Mouse (Mus musculus) lung, postnatal 10 days (tissue): ENCODE data around the gene Gucd1.
"Not testable (repeated sequence)": the region's sequence is repeated elsewhere in the genome, so short reads cannot be mapped to it uniquely, and the experiment has no call there.

Experiments
- DNase-seq: peaks from one replicate; pipeline ENCODE4 v3.0.0; 2021

Gene Gucd1

DNA sequence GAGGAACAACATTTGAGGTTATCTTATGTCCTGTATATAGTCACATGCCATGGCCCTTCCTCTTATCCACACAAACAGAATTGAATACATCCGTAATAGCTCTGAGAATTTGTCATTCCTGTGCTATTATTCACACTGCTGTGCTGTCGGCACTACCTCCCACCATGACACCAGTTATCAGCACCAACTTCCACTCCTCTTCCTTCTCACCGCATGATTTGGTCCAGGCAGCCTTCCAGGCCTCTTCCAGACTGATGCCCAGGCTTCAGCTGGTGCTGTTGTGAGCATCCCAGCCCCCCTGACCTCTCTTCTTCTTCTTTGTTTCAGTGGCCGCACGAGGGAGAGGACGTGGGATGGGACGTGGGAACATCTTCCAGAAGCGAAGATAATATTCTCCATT, 17.2 kb upstream of the Gucd1 start:
- peak; percentile 35 for DNase-seq

GRCm38 (mm10) chr10:75534216-75534615, 16.4 kb upstream of the Gucd1 start:
- DNase-seq, result no peak

GRCm38 (mm10) chr10:75531532-75532090, 13.8 kb upstream of the Gucd1 start:
- DNase-seq, result no peak

DNA sequence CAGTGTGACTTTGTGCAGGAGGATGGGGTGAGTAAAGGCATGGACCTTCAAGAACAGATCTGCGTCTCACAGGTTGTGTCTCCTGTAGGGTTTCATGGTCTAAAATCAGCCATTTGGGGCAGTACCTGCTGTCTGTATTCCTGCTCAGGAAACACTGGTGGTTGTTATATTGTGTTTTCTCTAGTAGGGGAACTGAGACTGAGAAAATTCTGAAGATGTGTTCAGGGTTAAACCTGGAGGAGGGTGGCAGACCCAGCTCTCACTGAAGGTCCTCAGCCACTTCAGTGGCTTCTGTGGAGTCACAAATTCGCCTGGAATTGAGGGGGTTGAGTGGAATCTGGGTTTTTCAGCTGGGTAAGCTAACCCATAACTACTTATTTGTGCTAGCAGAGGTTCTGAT, 12.6 kb upstream of the Gucd1 start:
- DNase-seq, result no peak

DNA sequence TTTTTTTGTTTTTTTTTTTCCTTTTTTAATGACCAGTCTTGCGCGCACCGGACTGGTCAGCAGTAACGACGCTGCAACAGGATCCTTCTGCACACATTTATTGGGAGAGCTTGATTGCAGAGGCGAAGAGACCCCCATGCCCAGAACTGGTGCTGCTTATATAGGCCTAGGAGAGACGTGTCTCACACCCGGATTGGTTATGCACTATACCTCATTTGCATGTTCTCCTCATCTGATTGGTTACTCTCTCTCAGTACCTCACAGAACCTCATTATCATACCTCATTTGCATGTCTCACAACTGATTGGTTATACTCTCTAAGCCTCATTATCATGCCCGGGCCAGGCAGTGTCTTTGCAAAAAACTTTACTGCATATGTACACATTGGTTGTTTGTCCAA, 7.7 kb upstream of the Gucd1 start:
- not testable (repeated sequence) for DNase-seq

GRCm38 (mm10) chr10:75521643-75522042, 3.9 kb upstream of the Gucd1 start:
- no peak for DNase-seq

- no peak for DNase-seq
Observed at GRCm38 (mm10) chr10:75520581-75520980, 2.8 kb upstream of the Gucd1 start.

- DNase-seq, result peak; percentile 98
Observed at GRCm38 (mm10) chr10:75517073-75517757, 557 bp downstream of the Gucd1 start, which contains the start of gene Snrpd3. Gene Snrpd3 (plus strand): TSS chr10:75517551.

DNA sequence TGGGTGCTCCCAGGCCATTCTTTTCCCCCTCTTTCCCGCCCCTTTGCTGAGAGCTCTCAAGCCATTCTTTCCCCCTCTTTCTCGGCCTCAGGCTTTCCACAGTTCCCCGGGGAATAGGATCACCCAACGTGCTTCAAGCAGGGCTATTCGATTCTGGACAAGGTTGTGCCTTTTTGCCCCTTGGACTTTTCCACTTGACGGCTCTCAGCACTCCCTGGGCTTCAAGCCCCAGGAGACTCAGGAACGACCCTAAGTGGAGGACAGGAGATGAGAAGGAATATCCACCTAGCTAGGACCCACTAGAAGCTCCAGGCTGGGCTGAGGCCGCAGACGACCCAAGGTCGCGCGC, 1.1 kb downstream of the Gucd1 start:
- DNase-seq, result no peak

- no peak for DNase-seq
Observed at GRCm38 (mm10) chr10:75516038-75516723, 1.6 kb downstream of the Gucd1 start.

DNA sequence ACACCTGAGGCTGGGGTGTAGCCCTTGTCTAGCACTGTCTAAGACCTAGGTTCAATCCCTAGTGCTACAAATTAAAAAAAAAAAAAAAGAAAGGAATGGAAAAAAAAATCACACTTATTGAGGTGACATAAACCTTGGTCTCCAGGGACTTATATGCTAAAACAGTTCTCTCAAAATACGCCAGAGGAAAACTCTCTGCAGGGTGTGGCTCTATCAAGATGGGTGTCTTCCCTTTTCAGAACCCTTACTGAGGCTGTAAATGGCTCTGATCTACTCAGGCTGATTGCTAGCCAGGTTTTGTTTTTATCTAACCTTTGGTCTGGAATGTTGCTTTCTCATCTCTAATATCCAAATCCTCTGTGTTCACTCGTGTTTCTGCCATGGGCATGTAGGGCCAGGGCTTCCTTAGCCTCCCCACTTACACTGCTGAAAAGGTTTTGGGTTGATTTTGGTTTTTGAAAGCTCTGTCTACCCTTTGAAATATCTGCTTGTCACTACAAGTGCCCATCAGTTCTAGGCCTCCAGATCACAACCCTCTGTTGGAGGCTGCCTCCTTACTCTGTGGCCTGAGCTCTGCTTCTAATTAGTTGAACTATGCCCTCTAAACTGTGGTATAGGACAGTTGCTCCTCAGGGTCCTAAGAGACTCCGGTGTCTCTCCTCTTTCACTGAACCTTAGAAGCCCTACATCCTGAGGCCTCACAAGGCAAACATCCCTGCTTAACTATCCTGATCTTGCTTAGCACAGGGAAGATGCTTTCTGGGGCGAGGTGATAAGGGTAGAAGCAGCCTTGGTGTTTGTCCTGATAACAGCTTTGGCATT, 2.3 kb downstream of the Gucd1 start:
- DNase-seq, result no peak

DNA sequence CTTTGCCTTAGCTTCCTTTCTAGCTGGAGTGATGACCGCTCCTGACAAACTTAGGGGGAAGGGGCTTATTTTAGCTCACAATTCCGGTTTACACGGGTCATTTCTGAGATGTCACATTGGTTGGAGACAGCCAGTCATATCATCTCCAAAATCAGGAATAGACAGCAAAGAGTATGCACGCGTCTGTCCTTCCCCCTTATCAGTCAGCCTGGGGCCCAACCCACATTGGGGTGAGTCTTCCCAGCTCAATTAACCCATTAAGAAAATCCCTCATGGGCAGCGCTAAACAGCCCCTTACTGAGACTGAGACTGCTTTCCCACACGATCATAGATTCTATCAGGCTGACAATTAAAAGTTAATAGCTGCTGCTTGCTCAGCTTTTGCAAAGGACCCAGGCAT, 3.4 kb downstream of the Gucd1 start:
- DNase-seq, result no peak

DNA sequence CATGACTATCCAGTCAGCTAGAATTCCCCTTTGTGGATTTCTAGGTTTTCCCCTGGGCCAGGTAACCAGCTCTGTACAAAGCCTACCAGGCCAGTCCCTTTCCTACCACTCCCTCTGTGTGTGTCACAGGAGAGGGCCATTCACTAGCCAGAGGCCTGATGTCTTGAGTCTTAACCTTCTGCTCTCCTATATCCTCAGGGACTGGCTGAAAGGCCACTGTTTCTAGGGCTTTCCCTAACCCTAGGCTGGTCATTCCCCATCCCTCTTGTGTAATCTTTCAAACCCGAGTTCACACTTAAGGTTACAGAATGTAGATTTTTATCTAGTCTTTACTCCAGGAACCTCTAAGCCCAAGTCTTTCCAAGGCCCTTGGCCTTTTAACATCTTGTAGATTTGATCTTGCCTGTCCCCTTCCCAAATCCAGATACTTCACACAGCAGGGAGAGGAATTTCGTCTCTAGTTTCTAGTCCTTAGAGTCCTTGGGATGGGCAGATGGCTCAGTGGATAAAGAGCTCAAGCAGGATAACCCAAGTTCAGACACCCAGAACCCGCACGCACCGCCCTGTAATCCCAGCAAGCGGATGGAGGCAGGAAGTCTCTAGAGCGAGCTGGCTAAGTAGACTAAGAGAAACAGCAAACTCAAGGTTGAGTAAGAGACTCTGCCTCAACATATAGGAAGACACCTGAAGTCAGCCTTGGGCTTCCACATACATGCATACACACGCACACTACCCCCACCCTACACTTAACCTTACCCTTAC, 4.3 kb downstream of the Gucd1 start:
- DNase-seq, result no peak

DNA sequence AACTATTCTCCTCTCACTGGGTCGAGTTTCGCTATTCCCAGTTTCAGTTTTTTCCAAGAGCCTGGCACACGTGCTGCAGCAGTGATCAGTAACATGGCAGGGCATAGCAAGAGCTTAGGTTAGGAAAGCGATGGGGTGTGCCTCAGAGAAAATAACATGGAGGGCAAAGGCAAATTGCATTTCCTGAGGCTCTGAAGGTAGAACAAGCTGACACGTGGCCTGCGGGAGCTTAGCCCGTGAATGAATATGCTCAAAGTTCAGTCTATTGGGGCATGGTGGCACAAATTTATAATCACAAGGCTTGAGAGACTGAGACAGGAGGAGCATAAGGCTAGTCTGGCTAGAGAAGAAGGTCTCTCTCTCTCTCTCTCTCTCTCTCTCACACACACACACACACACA, 5.0 kb downstream of the Gucd1 start:
- no peak for DNase-seq

- DNase-seq, result no peak
Observed at GRCm38 (mm10) chr10:75511897-75512296, 5.9 kb downstream of the Gucd1 start.

- no peak for DNase-seq
Observed at GRCm38 (mm10) chr10:75511060-75511459, 6.7 kb downstream of the Gucd1 start.

- no peak for DNase-seq
Observed at GRCm38 (mm10) chr10:75510446-75510845, 7.3 kb downstream of the Gucd1 start.

DNA sequence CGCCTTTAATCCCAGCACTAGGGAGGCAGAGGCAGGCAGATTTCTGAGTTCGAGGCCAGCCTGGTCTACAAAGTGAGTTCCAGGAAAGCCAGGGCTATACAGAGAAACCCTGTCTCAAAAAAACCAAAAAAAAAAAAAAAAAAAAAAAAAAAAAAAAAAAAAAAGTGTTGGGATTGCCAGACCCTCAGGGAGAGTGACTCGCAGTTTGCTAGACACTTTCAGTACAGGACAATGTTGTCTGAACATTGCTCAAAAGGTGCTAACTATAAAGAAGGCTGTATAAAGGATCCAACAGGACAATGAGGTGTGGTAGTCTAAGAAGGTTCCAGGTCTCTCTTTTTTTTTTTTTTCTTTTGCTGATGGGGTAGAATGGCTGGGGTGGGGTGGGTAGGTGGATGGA, 11.8 kb downstream of the Gucd1 start:
- DNase-seq, result not testable (repeated sequence)

GRCm38 (mm10) chr10:75505130-75505495, 12.7 kb downstream of the Gucd1 start:
- no peak for DNase-seq

GRCm38 (mm10) chr10:75504234-75505129, 13.3 kb downstream of the Gucd1 start:
- DNase-seq, result peak; percentile 23

DNA sequence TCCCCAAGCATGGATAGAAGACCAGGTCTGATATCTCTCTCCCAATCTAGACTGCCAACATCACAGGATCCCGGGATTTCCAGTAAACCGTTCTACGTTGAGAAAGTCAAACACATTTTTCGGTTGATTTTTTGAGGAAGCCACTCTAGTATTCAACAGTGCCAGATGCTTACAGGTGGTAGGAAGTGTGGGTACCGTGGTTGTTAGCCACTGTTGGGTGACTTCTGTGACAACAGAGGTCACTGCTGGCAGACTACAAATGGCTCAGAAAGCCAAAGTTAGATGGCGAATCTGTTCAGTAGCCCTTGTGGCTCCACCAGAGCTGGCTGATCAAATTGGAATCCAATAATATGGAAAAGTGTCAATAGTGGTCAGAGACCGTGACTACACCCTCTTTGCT, 14.1 kb downstream of the Gucd1 start:
- DNase-seq, result no peak

GRCm38 (mm10) chr10:75501641-75502040, 16.1 kb downstream of the Gucd1 start:
- no peak for DNase-seq
